Mouse (Mus musculus): ENCODE results near the gene Thpo.

GRCm38 (mm10) chr16:20746641-20747040, 12.3 kb upstream of the Thpo start:
- no peak for TF ChIP-seq EP300 (IDR thresholded peaks at IDR 0.05; ENCODE audit: low read depth)
- no peak for TF ChIP-seq CTCF (IDR thresholded peaks at IDR 0.05; ENCODE audit: low read depth)

Measured in liver, embryonic 14.5 days (tissue).